Mouse (Mus musculus) limb, embryonic 13.5 days (tissue): ENCODE measurements at regions not wholly inside any gene's neighbourhood (a gene's known extent, or its start where the extent isn't known, plus 50 kb on each side); places are given as distances from the start of the nearest gene placed in this dataset.

ENCODE experiments used
- ATAC-seq: fragments of 200-750 bp; cut with Nextera tagmentation; 2 replicates; pipeline ENCODE4 v1.8.0; 2017; ENCODE audit warnings: low read depth, moderate number of reproducible peaks, moderate TSS enrichment; ENCODE audit not compliant: low FRiP score
- H3K27ac ChIP-seq: fragments of 300-500 bp; sonication (generic); 2 replicates; pipeline ENCODE4 v1.5.1; 2015; ENCODE audit warnings: inconsistent platforms, mild to moderate bottlenecking, moderate library complexity
- H3K27me3 ChIP-seq: fragments of 300-500 bp; sonication (generic); 2 replicates; pipeline ENCODE4 v1.6.1; 2015; ENCODE audit warnings: mild to moderate bottlenecking, inconsistent platforms
- H3K36me3 ChIP-seq: fragments of 300-500 bp; sonication (generic); 2 replicates; pipeline ENCODE4 v1.6.1; 2015; ENCODE audit warnings: inconsistent platforms, mild to moderate bottlenecking, moderate library complexity
- H3K4me1 ChIP-seq: fragments of 300-500 bp; sonication (generic); 2 replicates; pipeline ENCODE4 v1.6.1; 2015; ENCODE audit warnings: inconsistent platforms
- H3K4me2 ChIP-seq: fragments of 300-500 bp; sonication (generic); replicated peaks from 2 replicates; pipeline ENCODE4 v1.6.1; 2015; ENCODE audit warnings: inconsistent platforms, mild to moderate bottlenecking, moderate library complexity
- H3K4me3 ChIP-seq: fragments of 300-500 bp; sonication (generic); 2 replicates; pipeline ENCODE4 v1.5.1; 2015; ENCODE audit warnings: moderate library complexity, mild to moderate bottlenecking, inconsistent platforms
- H3K9ac ChIP-seq: fragments of 300-500 bp; sonication (generic); 2 replicates; pipeline ENCODE4 v1.6.1; 2015; ENCODE audit warnings: mild to moderate bottlenecking, inconsistent platforms
- H3K9me3 ChIP-seq: fragments of 300-500 bp; sonication (generic); 2 replicates; pipeline ENCODE4 v1.6.1; 2016; ENCODE audit warnings: inconsistent platforms
- WGBS: fragments of 180-500 bp; shearing (Covaris S2); methylation state at CpG from one replicate; pipeline ENCODE4 v1.1.7; 2015; 5-methylcytosine and 5-hydroxymethylcytosine counted together

- H3K27me3 ChIP-seq, result no peaks in the 10 kb centered on the region
- ATAC-seq, result no peak
- 87% methylated on average over 7 of the region's 7 CpGs for WGBS
- no peaks in the 10 kb centered on the region for H3K36me3 ChIP-seq
- no peak overlapping the region for H3K9ac ChIP-seq
- no peak overlapping the region for H3K27ac ChIP-seq
- no peak overlapping the region for H3K4me3 ChIP-seq
- H3K4me1 ChIP-seq, result no peaks in the 10 kb centered on the region
- no peak overlapping the region for H3K4me2 ChIP-seq
- H3K9me3 ChIP-seq, result no peaks in the 10 kb centered on the region
Measured at GRCm38 (mm10) chr14:102825525-102825924, 156.9 kb downstream of the Kctd12 start.

GRCm38 (mm10) chr14:102820663-102821062, 161.8 kb downstream of the Kctd12 start:
- Histone ChIP-seq H3K27me3 (no peaks in the 10 kb centered on the region), H3K9ac (no peak overlapping the region), H3K36me3 (no peaks in the 10 kb centered on the region), H3K4me2 (no peak overlapping the region), H3K27ac (no peak overlapping the region), H3K9me3 (no peaks in the 10 kb centered on the region), H3K4me3 (no peak overlapping the region), H3K4me1 (0 out of 2 replicates have a peak, but pooled peaks cover 3% of the 10 kb centered on the region)
- WGBS, result 89% methylated on average over 5 of the region's 5 CpGs
- no peak for ATAC-seq

- no peak overlapping the region for H3K4me3 ChIP-seq
- H3K4me1 ChIP-seq, result peaks cover 28% of the 10 kb centered on the region
- no peaks in the 10 kb centered on the region for H3K9me3 ChIP-seq
- peak overlapping the region; percentile 27 for H3K4me2 ChIP-seq
- no peaks in the 10 kb centered on the region for H3K36me3 ChIP-seq
- no peak overlapping the region for H3K9ac ChIP-seq
- WGBS, result 40% methylated on average over 5 of the region's 5 CpGs
- peak; percentile 80 for ATAC-seq
- peak overlapping the region; percentile 76 for H3K27ac ChIP-seq
- H3K27me3 ChIP-seq, result no peaks in the 10 kb centered on the region
Measured at GRCm38 (mm10) chr14:102811678-102812081, 170.8 kb downstream of the Kctd12 start.

- 46% methylated on average over 5 of the region's 5 CpGs for WGBS
- Histone ChIP-seq H3K36me3 (no peaks in the 10 kb centered on the region), H3K4me3 (no peak overlapping the region), H3K4me2 (peak overlapping the region; percentile 27), H3K4me1 (peaks cover 32% of the 10 kb centered on the region), H3K9ac (no peak overlapping the region), H3K9me3 (no peaks in the 10 kb centered on the region), H3K27me3 (no peaks in the 10 kb centered on the region), H3K27ac (peak overlapping the region; percentile 76; the same call in 1 of the 2 replicates)
- peak; percentile 44; the same call in 1 of the 2 replicates for ATAC-seq
Measured at GRCm38 (mm10) chr14:102811022-102811421, 171.4 kb downstream of the Kctd12 start.

GRCm38 (mm10) chr14:102810121-102810921, 172.1 kb downstream of the Kctd12 start:
- ATAC-seq, result peak; percentile 73
- Histone ChIP-seq H3K27ac (peak overlapping the region; percentile 52; the same call in 1 of the 2 replicates), H3K4me2 (no peak overlapping the region), H3K4me3 (no peak overlapping the region), H3K9ac (no peak overlapping the region), H3K27me3 (no peaks in the 10 kb centered on the region), H3K36me3 (no peaks in the 10 kb centered on the region), H3K4me1 (peaks cover 34% of the 10 kb centered on the region), H3K9me3 (no peaks in the 10 kb centered on the region)
- 30% methylated on average over 7 of the region's 7 CpGs for WGBS

- no peak for ATAC-seq
- H3K4me2 ChIP-seq, result no peak overlapping the region
- peaks cover 25% of the 10 kb centered on the region for H3K4me1 ChIP-seq
- WGBS, result 61% methylated on average over 21 of the region's 21 CpGs
- H3K36me3 ChIP-seq, result no peaks in the 10 kb centered on the region
- H3K4me3 ChIP-seq, result no peak overlapping the region
- H3K27ac ChIP-seq, result peak overlapping the region; percentile 10; the same call in 1 of the 2 replicates
- no peak overlapping the region for H3K9ac ChIP-seq
- H3K9me3 ChIP-seq, result no peaks in the 10 kb centered on the region; the same call in 1 of the 2 replicates
- no peaks in the 10 kb centered on the region for H3K27me3 ChIP-seq
Measured at GRCm38 (mm10) chr14:102805936-102806923, 176.2 kb downstream of the Kctd12 start.

GRCm38 (mm10) chr14:102795676-102796075, 186.8 kb downstream of the Kctd12 start:
- H3K9ac ChIP-seq, result no peak overlapping the region
- WGBS, result 80% methylated on average over 2 of the region's 2 CpGs

GRCm38 (mm10) chr14:102794898-102795297, 187.5 kb downstream of the Kctd12 start:
- Histone ChIP-seq H3K9me3 (no peaks in the 10 kb centered on the region), H3K9ac (no peak overlapping the region), H3K4me2 (no peak overlapping the region), H3K4me3 (no peak overlapping the region), H3K36me3 (no peaks in the 10 kb centered on the region), H3K27me3 (no peaks in the 10 kb centered on the region), H3K4me1 (no peaks in the 10 kb centered on the region), H3K27ac (no peak overlapping the region)
- WGBS, result 81% methylated on average over 2 of the region's 2 CpGs
- ATAC-seq, result no peak

More at GRCm38 (mm10) chr14:102795676-102796075, 186.8 kb downstream of the Kctd12 start:
- H3K36me3 ChIP-seq, result no peaks in the 10 kb centered on the region
- no peaks in the 10 kb centered on the region for H3K27me3 ChIP-seq
- H3K9me3 ChIP-seq, result no peaks in the 10 kb centered on the region
- no peak for ATAC-seq
- H3K4me1 ChIP-seq, result no peaks in the 10 kb centered on the region
- no peak overlapping the region for H3K4me3 ChIP-seq
- H3K27ac ChIP-seq, result no peak overlapping the region
- no peak overlapping the region for H3K4me2 ChIP-seq

GRCm38 (mm10) chr14:102793753-102794152, 188.7 kb downstream of the Kctd12 start:
- Histone ChIP-seq H3K27ac (no peak overlapping the region), H3K36me3 (no peaks in the 10 kb centered on the region), H3K4me2 (no peak overlapping the region), H3K27me3 (no peaks in the 10 kb centered on the region), H3K9me3 (no peaks in the 10 kb centered on the region), H3K4me1 (no peaks in the 10 kb centered on the region), H3K9ac (no peak overlapping the region), H3K4me3 (no peak overlapping the region)
- 89% methylated on average over 7 of the region's 7 CpGs for WGBS
- no peak for ATAC-seq

GRCm38 (mm10) chr14:102790916-102791315, 191.5 kb downstream of the Kctd12 start:
- Histone ChIP-seq H3K4me1 (no peaks in the 10 kb centered on the region), H3K4me3 (no peak overlapping the region), H3K9ac (no peak overlapping the region), H3K27me3 (no peaks in the 10 kb centered on the region), H3K27ac (no peak overlapping the region), H3K4me2 (no peak overlapping the region), H3K36me3 (no peaks in the 10 kb centered on the region), H3K9me3 (no peaks in the 10 kb centered on the region)
- 83% methylated on average over 3 of the region's 3 CpGs for WGBS
- ATAC-seq, result no peak

- Histone ChIP-seq H3K27ac (no peak overlapping the region), H3K4me3 (no peak overlapping the region), H3K9ac (no peak overlapping the region), H3K9me3 (no peaks in the 10 kb centered on the region), H3K4me1 (no peaks in the 10 kb centered on the region), H3K27me3 (no peaks in the 10 kb centered on the region), H3K4me2 (no peak overlapping the region), H3K36me3 (no peaks in the 10 kb centered on the region)
- no peak for ATAC-seq
Measured at GRCm38 (mm10) chr14:102782227-102782626, 200.2 kb downstream of the Kctd12 start.

GRCm38 (mm10) chr14:102769716-102770115, 212.7 kb downstream of the Kctd12 start:
- no peaks in the 10 kb centered on the region for H3K27me3 ChIP-seq
- H3K4me2 ChIP-seq, result no peak overlapping the region
- 71% methylated on average over 3 of the region's 3 CpGs for WGBS
- H3K9ac ChIP-seq, result no peak overlapping the region
- no peaks in the 10 kb centered on the region for H3K9me3 ChIP-seq
- no peak overlapping the region for H3K4me3 ChIP-seq
- no peak overlapping the region for H3K27ac ChIP-seq
- no peak for ATAC-seq
- H3K4me1 ChIP-seq, result no peaks in the 10 kb centered on the region
- no peaks in the 10 kb centered on the region for H3K36me3 ChIP-seq
